Mouse (Mus musculus) MEL (cell line): ENCODE measurements around the gene Ip6k3.

Experiments used
- CTCF ChIP-seq, 3 experiments: IDR thresholded peaks in 2 of 3; conservative IDR thresholded peaks in 1 of 3; 2 replicates each; pipeline ENCODE4 v1.5.1; 2011 to 2012; ENCODE audit warnings: low read length in 3 of 3, low read depth in 2 of 3, mild to moderate bottlenecking in 2 of 3, improper control_type of control experiment in 1 of 3, inconsistent platforms in 1 of 3, mixed read lengths in 1 of 3, moderate library complexity in 1 of 3; ENCODE audit not compliant: control insufficient read depth in 1 of 3, insufficient read depth in 1 of 3, poor library complexity in 1 of 3, severe bottlenecking in 1 of 3
- KAT2A ChIP-seq: conservative IDR thresholded peaks from 2 replicates; pipeline ENCODE4 v1.6.1; 2012; ENCODE audit warnings: low read depth, low read length, improper control_type of control experiment, inconsistent platforms
- MEF2A ChIP-seq: IDR thresholded peaks from 2 replicates; pipeline ENCODE4 v1.6.1; 2014; ENCODE audit warnings: low read depth, mild to moderate bottlenecking, inconsistent platforms, low read length, improper control_type of control experiment; ENCODE audit not compliant: poor library complexity, insufficient replicate concordance, severe bottlenecking; ENCODE audit errors: extremely low read depth
- MYC ChIP-seq: IDR thresholded peaks from 2 replicates; pipeline ENCODE4 v1.6.1; 2011; ENCODE audit warnings: low read depth, mild to moderate bottlenecking, low read length, improper control_type of control experiment, moderate library complexity
- RAD21 ChIP-seq: IDR thresholded peaks from 2 replicates; pipeline ENCODE4 v1.6.1; 2011; ENCODE audit warnings: mild to moderate bottlenecking, low read depth, low read length, improper control_type of control experiment
- RCOR1 ChIP-seq: IDR thresholded peaks from 2 replicates; pipeline ENCODE4 v1.6.1; 2012; ENCODE audit warnings: low read depth, mild to moderate bottlenecking, inconsistent platforms, low read length, improper control_type of control experiment
- ZKSCAN1 ChIP-seq: IDR thresholded peaks from 2 replicates; pipeline ENCODE4 v1.6.1; 2012; ENCODE audit warnings: low read depth, mild to moderate bottlenecking, inconsistent platforms, low read length, improper control_type of control experiment, moderate library complexity
- ZNF384 ChIP-seq: IDR thresholded peaks from 2 replicates; pipeline ENCODE4 v1.6.1; 2012; ENCODE audit warnings: low read depth, mild to moderate bottlenecking, inconsistent platforms, low read length, improper control_type of control experiment

DNA sequence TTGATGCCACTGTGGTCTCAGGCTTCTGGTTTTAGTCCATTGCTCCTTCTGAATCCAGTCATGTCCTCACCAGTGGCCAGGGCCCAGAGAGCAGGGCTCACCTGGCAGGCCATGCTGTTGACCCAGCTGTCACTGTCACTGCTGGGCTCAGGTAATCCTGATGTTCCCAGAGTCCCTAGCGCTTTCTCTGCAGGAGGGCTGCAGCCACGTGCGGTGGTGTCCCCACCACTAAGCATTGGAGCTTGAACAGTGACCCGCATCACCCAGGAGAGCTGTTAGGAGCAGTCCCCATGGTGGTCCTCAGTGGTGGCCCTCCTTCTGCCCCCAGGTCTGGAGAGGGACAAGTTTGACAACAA is 48.1 kb downstream of the Ip6k3 start:
- TF ChIP-seq ZKSCAN1 (no peak), MYC (no peak), RAD21 (no peak), CTCF (IDR thresholded peaks at IDR 0.05 in 2 of 3, conservative IDR thresholded peaks at IDR 0.05 in 1 of 3; ENCODE audit: control insufficient read depth in 1 of 3, insufficient read depth in 1 of 3, low read depth in 2 of 3, low read length in 3 of 3, poor library complexity in 1 of 3, severe bottlenecking in 1 of 3) (no peak), MEF2A (no peak), ZNF384 (no peak), RCOR1 (no peak), KAT2A (no peak)
